Mouse (Mus musculus) heart, embryonic 10.5 days (tissue): ENCODE results near the gene Phactr2. TPM values are rescaled to one million over a fixed set of nuclear protein-coding genes. Genes with fewer than 3 reads are reported as not detected.

ENCODE experiments used
- DNase-seq: peaks from one replicate; pipeline ENCODE4 v3.0.0-alpha.2; 2017; ENCODE audit warnings: low spot score
- H3K27ac ChIP-seq: fragments of 300-500 bp; sonication (generic); 2 replicates; pipeline ENCODE4 v1.5.1; 2016; ENCODE audit warnings: mild to moderate bottlenecking
- H3K27me3 ChIP-seq: fragments of 300-500 bp; sonication (generic); 2 replicates; pipeline ENCODE4 v1.6.1; 2016; ENCODE audit warnings: mild to moderate bottlenecking; ENCODE audit not compliant: poor library complexity, insufficient read depth, severe bottlenecking
- H3K36me3 ChIP-seq: fragments of 300-500 bp; sonication (generic); 2 replicates; pipeline ENCODE4 v1.6.1; 2016; ENCODE audit warnings: mild to moderate bottlenecking, moderate library complexity
- H3K4me1 ChIP-seq: fragments of 300-500 bp; sonication (generic); 2 replicates; pipeline ENCODE4 v1.6.1; 2016; ENCODE audit warnings: mild to moderate bottlenecking
- H3K4me3 ChIP-seq: fragments of 300-500 bp; sonication (generic); 2 replicates; pipeline ENCODE4 v1.5.1; 2016; ENCODE audit warnings: mild to moderate bottlenecking, moderate library complexity
- H3K9me3 ChIP-seq: fragments of 300-500 bp; sonication (generic); 2 replicates; pipeline ENCODE4 v1.6.1; 2016; ENCODE audit warnings: mild to moderate bottlenecking, moderate library complexity
- WGBS: fragments of 180-500 bp; shearing (Covaris S2); methylation state at CpG from one replicate; pipeline ENCODE4 v1.1.7; 2016; 5-methylcytosine and 5-hydroxymethylcytosine counted together
- polyA plus RNA-seq: library from polyadenylated mRNA; unstranded; fragments of >200 nt; fragmentation: Nextera tagmentation; extraction: Ambion mirVana; gene quantifications from 2 replicates; pipeline ENCODE4 v1.2.1, GENCODE M21; 2016

Gene Phactr2
- polyA plus RNA-seq, 1 experiment from 2014 or later, result 53.3 TPM

- H3K36me3 ChIP-seq, result peaks cover 23% of the 10 kb centered on the region; the same call in 1 of the 2 replicates
- no peak for DNase-seq
- H3K9me3 ChIP-seq, result no peaks in the 10 kb centered on the region
- peaks cover 14% of the 10 kb centered on the region for H3K4me1 ChIP-seq
- H3K4me3 ChIP-seq, result no peak overlapping the region
- WGBS, result 77% methylated on average over 7 of the region's 7 CpGs
- no peak overlapping the region for H3K27ac ChIP-seq
- no peaks in the 10 kb centered on the region for H3K27me3 ChIP-seq
These were observed 203.1 kb downstream of the Phactr2 start for GRCm38 (mm10) chr10:13271099-13271498.

GRCm38 (mm10) chr10:13270270-13270669, 203.9 kb downstream of the Phactr2 start:
- no peak overlapping the region for H3K27ac ChIP-seq
- peaks cover 13% of the 10 kb centered on the region for H3K4me1 ChIP-seq
- no peaks in the 10 kb centered on the region for H3K9me3 ChIP-seq
- WGBS, result 78% methylated on average over 7 of the region's 7 CpGs
- H3K4me3 ChIP-seq, result no peak overlapping the region
- no peak for DNase-seq
- H3K36me3 ChIP-seq, result peaks cover 26% of the 10 kb centered on the region; the same call in 1 of the 2 replicates
- no peaks in the 10 kb centered on the region for H3K27me3 ChIP-seq

GRCm38 (mm10) chr10:13259251-13259650, 215.0 kb downstream of the Phactr2 start:
- peaks cover 53% of the 10 kb centered on the region for H3K36me3 ChIP-seq
- DNase-seq, result no peak
- H3K27me3 ChIP-seq, result no peaks in the 10 kb centered on the region
- H3K4me3 ChIP-seq, result no peak overlapping the region
- H3K4me1 ChIP-seq, result peaks cover 24% of the 10 kb centered on the region
- WGBS, result 67% methylated on average over 3 of the region's 3 CpGs
- peak overlapping the region; percentile 6; the same call in 1 of the 2 replicates for H3K27ac ChIP-seq
- H3K9me3 ChIP-seq, result no peaks in the 10 kb centered on the region

GRCm38 (mm10) chr10:13256196-13256595, 218.0 kb downstream of the Phactr2 start:
- no peak for DNase-seq
- Histone ChIP-seq H3K9me3 (no peaks in the 10 kb centered on the region), H3K4me3 (no peak overlapping the region), H3K27ac (peak overlapping the region; percentile 59), H3K4me1 (peaks cover 24% of the 10 kb centered on the region), H3K36me3 (peaks cover 58% of the 10 kb centered on the region), H3K27me3 (no peaks in the 10 kb centered on the region)
- WGBS, result 47% methylated on average over 7 of the region's 7 CpGs

GRCm38 (mm10) chr10:13250280-13250679, 223.9 kb downstream of the Phactr2 start:
- no peak for DNase-seq
- no peak overlapping the region for H3K27ac ChIP-seq
- peaks cover 51% of the 10 kb centered on the region for H3K36me3 ChIP-seq

GRCm38 (mm10) chr10:13249126-13249525, 225.1 kb downstream of the Phactr2 start:
- 91% methylated on average over 8 of the region's 8 CpGs for WGBS
- Histone ChIP-seq H3K27ac (no peak overlapping the region; the same call in 1 of the 2 replicates), H3K4me1 (peaks cover 17% of the 10 kb centered on the region), H3K36me3 (peaks cover 60% of the 10 kb centered on the region), H3K4me3 (no peak overlapping the region), H3K9me3 (no peaks in the 10 kb centered on the region), H3K27me3 (no peaks in the 10 kb centered on the region)
- no peak for DNase-seq

More at GRCm38 (mm10) chr10:13250280-13250679, 223.9 kb downstream of the Phactr2 start:
- H3K9me3 ChIP-seq, result no peaks in the 10 kb centered on the region
- H3K27me3 ChIP-seq, result no peaks in the 10 kb centered on the region
- no peak overlapping the region for H3K4me3 ChIP-seq
- peaks cover 7% of the 10 kb centered on the region for H3K4me1 ChIP-seq
- WGBS, result 50% methylated on average over 2 of the region's 2 CpGs

- peaks cover 46% of the 10 kb centered on the region for H3K36me3 ChIP-seq
- WGBS, result 33% methylated on average over 6 of the region's 6 CpGs
- no peak for DNase-seq
- H3K27ac ChIP-seq, result no peak overlapping the region
- H3K27me3 ChIP-seq, result no peaks in the 10 kb centered on the region
- H3K4me3 ChIP-seq, result no peak overlapping the region
- H3K9me3 ChIP-seq, result no peaks in the 10 kb centered on the region
- H3K4me1 ChIP-seq, result peaks cover 25% of the 10 kb centered on the region
These were observed 228.5 kb downstream of the Phactr2 start for GRCm38 (mm10) chr10:13245714-13246113.

- no peaks in the 10 kb centered on the region for H3K27me3 ChIP-seq
- H3K36me3 ChIP-seq, result peaks cover 56% of the 10 kb centered on the region
- no peak overlapping the region for H3K4me3 ChIP-seq
- DNase-seq, result no peak
- H3K4me1 ChIP-seq, result peaks cover 31% of the 10 kb centered on the region
- WGBS, result 19% methylated on average over 3 of the region's 3 CpGs
- H3K9me3 ChIP-seq, result no peaks in the 10 kb centered on the region
- peak overlapping the region; percentile 79 for H3K27ac ChIP-seq
These were observed 230.0 kb downstream of the Phactr2 start for GRCm38 (mm10) chr10:13244192-13244591.

GRCm38 (mm10) chr10:13240431-13240830, 233.8 kb downstream of the Phactr2 start:
- no peak for DNase-seq
- no peaks in the 10 kb centered on the region for H3K9me3 ChIP-seq
- peak overlapping the region; percentile 74 for H3K27ac ChIP-seq
- no peak overlapping the region for H3K4me3 ChIP-seq
- peaks cover 30% of the 10 kb centered on the region for H3K4me1 ChIP-seq
- H3K36me3 ChIP-seq, result peaks cover 56% of the 10 kb centered on the region
- H3K27me3 ChIP-seq, result no peaks in the 10 kb centered on the region
- 10% methylated on average over 4 of the region's 4 CpGs for WGBS

GRCm38 (mm10) chr10:13238188-13238587, 236.0 kb downstream of the Phactr2 start:
- DNase-seq, result no peak
- Histone ChIP-seq H3K36me3 (peaks cover 41% of the 10 kb centered on the region), H3K27me3 (no peaks in the 10 kb centered on the region), H3K4me3 (no peak overlapping the region), H3K9me3 (no peaks in the 10 kb centered on the region), H3K4me1 (peaks cover 21% of the 10 kb centered on the region), H3K27ac (no peak overlapping the region)
- 66% methylated on average over 4 of the region's 4 CpGs for WGBS

GRCm38 (mm10) chr10:13236866-13237265, 237.3 kb downstream of the Phactr2 start:
- Histone ChIP-seq H3K27ac (no peak overlapping the region), H3K4me3 (no peak overlapping the region), H3K36me3 (peaks cover 54% of the 10 kb centered on the region), H3K9me3 (no peaks in the 10 kb centered on the region), H3K27me3 (no peaks in the 10 kb centered on the region), H3K4me1 (peaks cover 33% of the 10 kb centered on the region)
- no peak for DNase-seq
- WGBS, result 89% methylated on average over 5 of the region's 5 CpGs

GRCm38 (mm10) chr10:13234503-13234902, 239.7 kb downstream of the Phactr2 start:
- Histone ChIP-seq H3K27me3 (no peaks in the 10 kb centered on the region), H3K4me1 (peaks cover 27% of the 10 kb centered on the region), H3K36me3 (peaks cover 58% of the 10 kb centered on the region), H3K27ac (no peak overlapping the region), H3K9me3 (no peaks in the 10 kb centered on the region), H3K4me3 (no peak overlapping the region)
- WGBS, result 72% methylated on average over 3 of the region's 3 CpGs
- no peak for DNase-seq

- WGBS, result 86% methylated on average over 10 of the region's 10 CpGs
- H3K4me3 ChIP-seq, result no peak overlapping the region
- peaks cover 27% of the 10 kb centered on the region for H3K4me1 ChIP-seq
- peaks cover 56% of the 10 kb centered on the region for H3K36me3 ChIP-seq
- DNase-seq, result no peak
- no peaks in the 10 kb centered on the region for H3K27me3 ChIP-seq
- no peak overlapping the region for H3K27ac ChIP-seq
- no peaks in the 10 kb centered on the region for H3K9me3 ChIP-seq
These were observed 240.3 kb downstream of the Phactr2 start for GRCm38 (mm10) chr10:13233941-13234340.

GRCm38 (mm10) chr10:13233143-13233622, 241.0 kb downstream of the Phactr2 start:
- H3K27me3 ChIP-seq, result no peaks in the 10 kb centered on the region
- peak overlapping the region; percentile 76 for H3K27ac ChIP-seq
- no peaks in the 10 kb centered on the region for H3K9me3 ChIP-seq
- peaks cover 26% of the 10 kb centered on the region for H3K4me1 ChIP-seq
- WGBS, result 46% methylated on average over 2 of the region's 2 CpGs
- no peak overlapping the region for H3K4me3 ChIP-seq
- no peak for DNase-seq
- peaks cover 55% of the 10 kb centered on the region for H3K36me3 ChIP-seq
